Mouse (Mus musculus) liver, embryonic 15.5 days (tissue): ENCODE measurements at regions not wholly inside any gene's neighbourhood (a gene's known extent, or its start where the extent isn't known, plus 50 kb on each side); places are given as distances from the start of the nearest gene placed in this dataset.

ENCODE experiments used
- ATAC-seq: fragments of 200-750 bp; cut with Nextera tagmentation; 2 replicates; pipeline ENCODE4 v1.8.0; 2017; ENCODE audit warnings: moderate number of reproducible peaks, mild to moderate bottlenecking, moderate library complexity; ENCODE audit not compliant: insufficient read depth
- H3K27ac ChIP-seq: fragments of 300-500 bp; sonication (generic); replicated peaks from 2 replicates; pipeline ENCODE4 v1.5.1; 2015; ENCODE audit warnings: mild to moderate bottlenecking, inconsistent platforms
- H3K27me3 ChIP-seq: fragments of 300-500 bp; sonication (generic); 2 replicates; pipeline ENCODE4 v1.6.1; 2015; ENCODE audit warnings: mild to moderate bottlenecking, inconsistent platforms
- H3K36me3 ChIP-seq: fragments of 300-500 bp; sonication (generic); replicated peaks from 2 replicates; pipeline ENCODE4 v1.6.1; 2015; ENCODE audit warnings: moderate library complexity, mild to moderate bottlenecking, inconsistent platforms
- H3K4me1 ChIP-seq: fragments of 300-500 bp; sonication (generic); replicated peaks from 2 replicates; pipeline ENCODE4 v1.6.1; 2015; ENCODE audit warnings: inconsistent platforms
- H3K4me2 ChIP-seq: fragments of 300-500 bp; sonication (generic); 2 replicates; pipeline ENCODE4 v1.6.1; 2015; ENCODE audit warnings: moderate library complexity, mild to moderate bottlenecking, inconsistent platforms
- H3K4me3 ChIP-seq: fragments of 300-500 bp; sonication (generic); replicated peaks from 2 replicates; pipeline ENCODE4 v1.5.1; 2015; ENCODE audit warnings: mild to moderate bottlenecking, inconsistent platforms
- H3K9ac ChIP-seq: fragments of 300-500 bp; sonication (generic); 2 replicates; pipeline ENCODE4 v1.6.1; 2015; ENCODE audit warnings: moderate library complexity, mild to moderate bottlenecking, inconsistent platforms
- H3K9me3 ChIP-seq: fragments of 300-500 bp; sonication (generic); replicated peaks from 2 replicates; pipeline ENCODE4 v1.6.1; 2016; ENCODE audit warnings: inconsistent platforms
- whole genome bisulfite sequencing: fragments of 180-500 bp; shearing (Covaris S2); methylation state at CpG from one replicate; pipeline ENCODE4 v1.1.7; 2015; ENCODE audit warnings: mixed read lengths; ENCODE audit not compliant: insufficient replicate concordance; 5-methylcytosine and 5-hydroxymethylcytosine counted together

- ATAC-seq = no peak
Measured at GRCm38 (mm10) chr12:110186911-110187245, 92.0 kb upstream of the Dio3 start.

GRCm38 (mm10) chr12:110187246-110188135 lies 91.4 kb upstream of the Dio3 start:
- Histone ChIP-seq H3K4me3 (no peak overlapping the region), H3K9me3 (no peaks in the 10 kb centered on the region), H3K9ac (no peak overlapping the region), H3K4me1 (no peaks in the 10 kb centered on the region), H3K36me3 (no peaks in the 10 kb centered on the region), H3K27me3 (peaks cover 69% of the 10 kb centered on the region), H3K4me2 (0 out of 2 replicates have a peak overlapping the region, but pooled peaks have one; percentile 5), H3K27ac (no peak overlapping the region)
- 4% methylated on average over 49 of the region's 49 CpGs for WGBS
- no peak for ATAC-seq

More at GRCm38 (mm10) chr12:110186911-110187245, 92.0 kb upstream of the Dio3 start:
- no peaks in the 10 kb centered on the region for H3K9me3 ChIP-seq
- no peak overlapping the region for H3K4me3 ChIP-seq
- H3K27me3 ChIP-seq = peaks cover 65% of the 10 kb centered on the region
- no peaks in the 10 kb centered on the region for H3K36me3 ChIP-seq
- no peak overlapping the region for H3K4me2 ChIP-seq
- no peak overlapping the region for H3K27ac ChIP-seq
- H3K9ac ChIP-seq = no peak overlapping the region
- H3K4me1 ChIP-seq = no peaks in the 10 kb centered on the region
- WGBS = 5% methylated on average over 10 of the region's 10 CpGs

GRCm38 (mm10) chr12:110188136-110188631 lies 90.7 kb upstream of the Dio3 start:
- Histone ChIP-seq H3K4me2 (no peak overlapping the region), H3K4me1 (no peaks in the 10 kb centered on the region), H3K9me3 (no peaks in the 10 kb centered on the region), H3K27me3 (peaks cover 69% of the 10 kb centered on the region), H3K27ac (no peak overlapping the region), H3K9ac (no peak overlapping the region), H3K4me3 (no peak overlapping the region), H3K36me3 (no peaks in the 10 kb centered on the region)
- ATAC-seq = no peak
- WGBS = 2% methylated on average over 29 of the region's 29 CpGs

- Histone ChIP-seq H3K4me2 (no peak overlapping the region), H3K36me3 (no peaks in the 10 kb centered on the region), H3K9ac (no peak overlapping the region), H3K4me3 (no peak overlapping the region), H3K9me3 (no peaks in the 10 kb centered on the region), H3K27me3 (peaks cover 69% of the 10 kb centered on the region), H3K27ac (no peak overlapping the region), H3K4me1 (no peaks in the 10 kb centered on the region)
- ATAC-seq = no peak
- WGBS = 3% methylated on average over 39 of the region's 39 CpGs
Measured at GRCm38 (mm10) chr12:110188641-110189328, 90.1 kb upstream of the Dio3 start.

- no peak overlapping the region for H3K4me3 ChIP-seq
- no peak overlapping the region for H3K27ac ChIP-seq
- no peaks in the 10 kb centered on the region for H3K36me3 ChIP-seq
- ATAC-seq = no peak
- no peak overlapping the region for H3K4me2 ChIP-seq
- no peaks in the 10 kb centered on the region for H3K4me1 ChIP-seq
- no peaks in the 10 kb centered on the region for H3K9me3 ChIP-seq
- WGBS = 1% methylated on average over 19 of the region's 19 CpGs
- peaks cover 67% of the 10 kb centered on the region for H3K27me3 ChIP-seq
- H3K9ac ChIP-seq = no peak overlapping the region
Measured at GRCm38 (mm10) chr12:110189329-110189642, 89.6 kb upstream of the Dio3 start.

GRCm38 (mm10) chr12:110192186-110192585 lies 86.7 kb upstream of the Dio3 start:
- peaks cover 38% of the 10 kb centered on the region for H3K27me3 ChIP-seq
- H3K4me3 ChIP-seq = no peak overlapping the region
- no peaks in the 10 kb centered on the region for H3K4me1 ChIP-seq
- no peak overlapping the region for H3K27ac ChIP-seq
- H3K9ac ChIP-seq = no peak overlapping the region
- no peak overlapping the region for H3K4me2 ChIP-seq
- 59% methylated on average over 8 of the region's 8 CpGs for WGBS
- no peak for ATAC-seq
- H3K36me3 ChIP-seq = no peaks in the 10 kb centered on the region
- no peaks in the 10 kb centered on the region for H3K9me3 ChIP-seq

GRCm38 (mm10) chr12:110197366-110197765 lies 81.5 kb upstream of the Dio3 start:
- WGBS = 77% methylated on average over 3 of the region's 3 CpGs

GRCm38 (mm10) chr12:110200471-110200870 lies 78.4 kb upstream of the Dio3 start:
- no peaks in the 10 kb centered on the region for H3K27me3 ChIP-seq
- no peak overlapping the region for H3K4me2 ChIP-seq
- WGBS = 73% methylated on average over 7 of the region's 7 CpGs
- no peaks in the 10 kb centered on the region for H3K9me3 ChIP-seq
- no peak overlapping the region for H3K27ac ChIP-seq
- ATAC-seq = no peak
- H3K4me3 ChIP-seq = no peak overlapping the region
- no peak overlapping the region for H3K9ac ChIP-seq
- peaks cover 11% of the 10 kb centered on the region for H3K4me1 ChIP-seq
- no peaks in the 10 kb centered on the region for H3K36me3 ChIP-seq

More at GRCm38 (mm10) chr12:110197366-110197765, 81.5 kb upstream of the Dio3 start:
- no peak overlapping the region for H3K4me3 ChIP-seq
- no peak overlapping the region for H3K4me2 ChIP-seq
- no peak overlapping the region for H3K9ac ChIP-seq
- no peaks in the 10 kb centered on the region for H3K27me3 ChIP-seq
- H3K4me1 ChIP-seq = no peaks in the 10 kb centered on the region
- no peaks in the 10 kb centered on the region for H3K9me3 ChIP-seq
- ATAC-seq = no peak
- H3K36me3 ChIP-seq = no peaks in the 10 kb centered on the region
- no peak overlapping the region for H3K27ac ChIP-seq

- Histone ChIP-seq H3K9ac (no peak overlapping the region), H3K27ac (no peak overlapping the region), H3K27me3 (no peaks in the 10 kb centered on the region), H3K9me3 (no peaks in the 10 kb centered on the region), H3K4me2 (no peak overlapping the region), H3K36me3 (no peaks in the 10 kb centered on the region), H3K4me1 (peaks cover 11% of the 10 kb centered on the region), H3K4me3 (no peak overlapping the region)
- ATAC-seq = no peak
- 66% methylated on average over 4 of the region's 4 CpGs for WGBS
Measured at GRCm38 (mm10) chr12:110200887-110201286, 78.0 kb upstream of the Dio3 start.

- no peak for ATAC-seq
- H3K4me2 ChIP-seq = no peak overlapping the region
- WGBS = 50% methylated on average over 13 of the region's 13 CpGs
- no peaks in the 10 kb centered on the region for H3K27me3 ChIP-seq
- H3K36me3 ChIP-seq = no peaks in the 10 kb centered on the region
- no peaks in the 10 kb centered on the region for H3K9me3 ChIP-seq
- H3K4me3 ChIP-seq = no peak overlapping the region
- H3K9ac ChIP-seq = no peak overlapping the region
- H3K27ac ChIP-seq = no peak overlapping the region
- peaks cover 18% of the 10 kb centered on the region for H3K4me1 ChIP-seq
Measured at GRCm38 (mm10) chr12:110203271-110204014, 75.4 kb upstream of the Dio3 start.
